Mouse (Mus musculus) fibroblast of lung, adult 2 months (primary cell): ENCODE measurements at regions not wholly inside any gene's neighbourhood (a gene's known extent, or its start where the extent isn't known, plus 50 kb on each side); places are given as distances from the start of the nearest gene placed in this dataset.

Source experiments
- DNase-seq: peaks from one replicate; pipeline ENCODE4 v3.0.0-alpha.2; 2011; ENCODE audit warnings: low read depth

- DNase-seq: no peak
Measured at GRCm38 (mm10) chr14:62071140-62071539, 221.2 kb upstream of the Rnaseh2b start.

GRCm38 (mm10) chr14:62084047-62084446 lies 208.3 kb upstream of the Rnaseh2b start:
- no peak for DNase-seq

- DNase-seq: no peak
Measured at GRCm38 (mm10) chr14:62088174-62088573, 204.2 kb upstream of the Rnaseh2b start.

GRCm38 (mm10) chr14:62117532-62117931 lies 174.9 kb upstream of the Rnaseh2b start:
- no peak for DNase-seq

- no peak for DNase-seq
Measured at GRCm38 (mm10) chr14:62118542-62118953, 173.8 kb upstream of the Rnaseh2b start.

- DNase-seq: no peak
Measured at GRCm38 (mm10) chr14:62128918-62129317, 163.5 kb upstream of the Rnaseh2b start.

GRCm38 (mm10) chr14:62132353-62132816 lies 160.0 kb upstream of the Rnaseh2b start:
- DNase-seq: no peak

- no peak for DNase-seq
Measured at GRCm38 (mm10) chr14:62137981-62138380, 154.4 kb upstream of the Rnaseh2b start.

- DNase-seq: no peak
Measured at GRCm38 (mm10) chr14:62144385-62145030, 147.9 kb upstream of the Rnaseh2b start.

GRCm38 (mm10) chr14:62157038-62157716 lies 135.2 kb upstream of the Rnaseh2b start:
- no peak for DNase-seq

GRCm38 (mm10) chr14:62159690-62160089 lies 132.7 kb upstream of the Rnaseh2b start:
- DNase-seq: no peak

GRCm38 (mm10) chr14:62163120-62163796 lies 129.1 kb upstream of the Rnaseh2b start:
- DNase-seq: no peak

GRCm38 (mm10) chr14:62164918-62165317 lies 127.5 kb upstream of the Rnaseh2b start:
- DNase-seq: no peak

- no peak for DNase-seq
Measured at GRCm38 (mm10) chr14:62166006-62166405, 126.4 kb upstream of the Rnaseh2b start.

- no peak for DNase-seq
Measured at GRCm38 (mm10) chr14:62166596-62166995, 125.8 kb upstream of the Rnaseh2b start.

- no peak for DNase-seq
Measured at GRCm38 (mm10) chr14:62167090-62167489, 125.3 kb upstream of the Rnaseh2b start.

GRCm38 (mm10) chr14:62168711-62169110 lies 123.7 kb upstream of the Rnaseh2b start:
- no peak for DNase-seq

GRCm38 (mm10) chr14:62170385-62170784 lies 122.0 kb upstream of the Rnaseh2b start:
- DNase-seq: no peak

- no peak for DNase-seq
Measured at GRCm38 (mm10) chr14:62171256-62172047, 120.9 kb upstream of the Rnaseh2b start.

GRCm38 (mm10) chr14:62173835-62174530 lies 118.4 kb upstream of the Rnaseh2b start:
- DNase-seq: no peak

- no peak for DNase-seq
Measured at GRCm38 (mm10) chr14:62175384-62176048, 116.9 kb upstream of the Rnaseh2b start.
